Mouse (Mus musculus): ENCODE measurements around the gene Spink8. TPM values are rescaled to one million over a fixed set of nuclear protein-coding genes. Genes with fewer than 3 reads are reported as not detected.
A peak's percentile ranks its signal among the peaks of the same experiment; 100 is the strongest.

Gene Spink8
- polyA plus RNA-seq, 1 experiment: not detected

DNA sequence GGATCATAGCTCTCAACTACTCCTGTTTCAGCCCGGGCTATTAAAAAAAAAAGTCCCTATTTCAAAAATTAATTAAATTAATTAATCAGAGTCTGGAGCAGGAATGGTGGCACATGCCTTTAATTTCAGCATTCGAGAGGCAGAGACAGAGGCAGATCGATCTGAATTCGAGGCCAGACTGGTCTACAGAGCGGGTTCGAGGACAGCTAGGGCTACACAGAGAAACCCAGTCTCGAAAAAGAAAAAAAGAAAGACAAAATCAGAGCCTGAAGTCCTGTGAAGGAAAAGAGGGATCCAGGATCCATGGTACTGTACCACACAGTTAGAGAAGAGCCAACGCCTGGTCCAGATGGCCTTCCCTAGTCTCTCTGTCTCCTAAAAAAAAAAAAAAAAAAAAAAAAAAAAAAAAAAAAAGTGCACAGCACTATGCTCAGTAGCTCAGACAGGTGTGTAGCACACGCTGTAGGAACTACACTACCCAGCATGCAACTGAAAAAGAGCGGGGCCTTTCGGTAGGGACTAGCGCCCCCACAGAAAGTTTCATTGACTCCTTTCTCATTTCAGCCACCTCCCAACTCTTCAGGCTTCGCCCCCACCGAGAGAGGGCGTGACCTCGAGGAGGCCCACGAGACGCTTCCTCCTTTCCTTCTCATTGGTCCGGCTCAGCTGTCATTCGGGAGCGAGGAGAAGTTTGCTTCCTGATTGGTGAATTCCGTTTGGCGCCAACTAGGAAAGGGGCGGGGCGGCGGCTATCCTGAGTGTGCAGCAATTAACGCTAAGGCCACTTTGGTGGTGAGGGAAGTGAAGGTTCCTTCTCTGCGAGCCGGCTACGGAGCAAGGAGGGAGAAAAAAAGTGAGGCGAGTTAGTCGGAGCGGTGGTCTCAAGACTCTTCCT lies 63.0 kb downstream of the Spink8 start, which contains the start of gene Cdc25a:
Gene Cdc25a, plus strand, starts transcription at position 783 of the 895 bp plus-strand sequence.
- H3ac ChIP-seq (ENCODE audit: control insufficient read depth, insufficient read length, low read depth): peak within 1 kb of the TSS; percentile 99
- no peaks in the 10 kb centered on the region for H3K27me3 ChIP-seq (ENCODE audit: control insufficient read depth, insufficient read depth, insufficient read length)
- H3K36me3 ChIP-seq (ENCODE audit: control insufficient read depth, insufficient read depth): peaks cover 30% of the 10 kb centered on the region
- H3K79me2 ChIP-seq (ENCODE audit: control insufficient read depth, insufficient read depth): peaks cover 46% of the 10 kb centered on the region
- peak within 1 kb of the TSS; percentile 80 for H3K4me3 ChIP-seq (ENCODE audit: insufficient read depth, poor library complexity, severe bottlenecking)
- H3K79me3 ChIP-seq (ENCODE audit: low read depth): peaks cover 40% of the 10 kb centered on the region
- no peak for TF ChIP-seq MYOD1 (IDR thresholded peaks at IDR 0.05; ENCODE audit: control insufficient read depth, insufficient read length, low read depth)
- TF ChIP-seq USF1 (IDR thresholded peaks at IDR 0.05; ENCODE audit: low read depth): peak; percentile 77
- peak; percentile 55 for TF ChIP-seq MAX (IDR thresholded peaks at IDR 0.05)

GRCm38 (mm10) chr9:109875695-109876601 lies 63.9 kb downstream of the Spink8 start:
- TF ChIP-seq MAX (IDR thresholded peaks at IDR 0.05): no peak
- TF ChIP-seq CTCF (IDR thresholded peaks at IDR 0.05; ENCODE audit: control insufficient read depth, insufficient read depth, insufficient read length): no peak
- TF ChIP-seq MYOG (IDR thresholded peaks at IDR 0.05; ENCODE audit: control insufficient read depth, extremely low read depth, insufficient read length): no peak
- TF ChIP-seq USF1 (IDR thresholded peaks at IDR 0.05; ENCODE audit: low read depth): no peak
- TF ChIP-seq CEBPB (IDR thresholded peaks at IDR 0.05; ENCODE audit: low read depth): no peak
- no peak for TF ChIP-seq MYOD1 (IDR thresholded peaks at IDR 0.05; ENCODE audit: control insufficient read depth, insufficient read length, low read depth)
- TF ChIP-seq FOSL1 (IDR thresholded peaks at IDR 0.05; ENCODE audit: insufficient read depth, low read length, poor library complexity, severe bottlenecking): no peak

More at GRCm38 (mm10) chr9:109875695-109876601, 63.9 kb downstream of the Spink8 start:
- peaks cover 55% of the 10 kb centered on the region for H3K79me2 ChIP-seq (ENCODE audit: control insufficient read depth, insufficient read depth)
- no peaks in the 10 kb centered on the region for H3K27me3 ChIP-seq (ENCODE audit: control insufficient read depth, insufficient read depth, insufficient read length)
- H3K36me3 ChIP-seq (ENCODE audit: control insufficient read depth, insufficient read depth): peaks cover 39% of the 10 kb centered on the region
- H3K79me3 ChIP-seq (ENCODE audit: low read depth): peaks cover 44% of the 10 kb centered on the region
- peak overlapping the region; percentile 99 for H3ac ChIP-seq (ENCODE audit: control insufficient read depth, insufficient read length, low read depth)
- peak overlapping the region; percentile 80 for H3K4me3 ChIP-seq (ENCODE audit: insufficient read depth, poor library complexity, severe bottlenecking)

Other genes starting within 250 kb of the Spink8 start
- gene Fbxw15, start 244.0 kb upstream of the Spink8 start, polyA plus RNA-seq (2012; fragmentation: generic; extraction: Trizol): not detected
- not detected for gene Fbxw24, start 186.2 kb upstream of the Spink8 start, polyA plus RNA-seq (2012; fragmentation: generic; extraction: Trizol)
- not detected for gene Fbxw25, start 147.6 kb upstream of the Spink8 start, polyA plus RNA-seq (2012; fragmentation: generic; extraction: Trizol)
- gene Fbxw18, start 109.6 kb upstream of the Spink8 start, polyA plus RNA-seq (2012; fragmentation: generic; extraction: Trizol): not detected
- gene Fbxw26, start 66.2 kb upstream of the Spink8 start, polyA plus RNA-seq (2012; fragmentation: generic; extraction: Trizol): not detected
- not detected for gene Fbxw27, start 21.6 kb upstream of the Spink8 start, polyA plus RNA-seq (2012; fragmentation: generic; extraction: Trizol)
- 46.5 TPM for gene Nme6, start 20.5 kb downstream of the Spink8 start, polyA plus RNA-seq (2012; fragmentation: generic; extraction: Trizol)
- not detected for gene Camp, start 37.3 kb downstream of the Spink8 start, polyA plus RNA-seq (2012; fragmentation: generic; extraction: Trizol)
- 23.3 TPM for gene Cdc25a, start 63.3 kb downstream of the Spink8 start, polyA plus RNA-seq (2012; fragmentation: generic; extraction: Trizol)
- 135 TPM for gene Map4, start 119.2 kb downstream of the Spink8 start, polyA plus RNA-seq (2012; fragmentation: generic; extraction: Trizol)

Data from C2C12 (cell line).